Mouse (Mus musculus) embryonic facial prominence, embryonic 10.5 days (tissue): ENCODE data around the gene Bmpr1b. TPM values are rescaled to one million over a fixed set of nuclear protein-coding genes. Genes with fewer than 3 reads are reported as not detected.

Experiments
- DNase-seq: peaks from one replicate; pipeline ENCODE4 v3.0.0-alpha.2; 2017; ENCODE audit warnings: low spot score
- H3K27ac ChIP-seq: fragments of 300-500 bp; sonication (generic); replicated peaks from 2 replicates; pipeline ENCODE4 v1.5.1; 2016; ENCODE audit warnings: mild to moderate bottlenecking
- H3K27me3 ChIP-seq: fragments of 300-500 bp; sonication (generic); replicated peaks from 2 replicates; pipeline ENCODE4 v1.6.1; 2016; ENCODE audit warnings: low read depth, mild to moderate bottlenecking; ENCODE audit not compliant: poor library complexity, severe bottlenecking
- H3K36me3 ChIP-seq: fragments of 300-500 bp; sonication (generic); replicated peaks from 2 replicates; pipeline ENCODE4 v1.6.1; 2016; ENCODE audit warnings: mild to moderate bottlenecking, moderate library complexity
- H3K4me1 ChIP-seq: fragments of 300-500 bp; sonication (generic); 2 replicates; pipeline ENCODE4 v1.6.1; 2016
- H3K4me3 ChIP-seq: fragments of 300-500 bp; sonication (generic); 2 replicates; pipeline ENCODE4 v1.5.1; 2016; ENCODE audit warnings: mild to moderate bottlenecking, moderate library complexity
- H3K9me3 ChIP-seq: fragments of 300-500 bp; sonication (generic); 2 replicates; pipeline ENCODE4 v1.6.1; 2016; ENCODE audit warnings: mild to moderate bottlenecking
- WGBS: fragments of 180-500 bp; shearing (Covaris S2); methylation state at CpG from one replicate; pipeline ENCODE4 v1.1.7; 2016; 5-methylcytosine and 5-hydroxymethylcytosine counted together
- polyA plus RNA-seq: library from polyadenylated mRNA; unstranded; fragments of >200 nt; fragmentation: Nextera tagmentation; extraction: Ambion mirVana; gene quantifications from 2 replicates; pipeline ENCODE4 v1.2.1, GENCODE M21; 2016

Gene Bmpr1b
- polyA plus RNA-seq, 1 experiment from 2014 or later = 14.1 TPM

DNA sequence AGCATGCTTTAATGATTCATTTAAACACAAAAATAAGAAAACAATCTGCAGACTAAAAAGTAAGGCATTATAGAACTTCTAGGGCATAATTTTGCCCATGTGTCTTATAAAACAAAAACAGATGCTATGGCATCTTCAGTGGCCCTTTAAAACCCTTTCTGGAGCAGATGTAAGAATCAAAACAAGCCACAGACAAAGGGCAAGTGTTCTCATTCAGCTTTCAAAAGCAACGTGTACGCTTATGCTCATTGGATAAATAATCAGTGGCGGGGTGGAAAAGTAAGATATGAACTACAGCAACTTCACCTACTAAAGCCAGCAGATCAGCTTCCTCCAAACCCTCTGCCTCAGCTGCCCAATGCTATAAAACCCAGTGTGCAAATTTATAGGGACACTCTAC lies 249.6 kb downstream of the Bmpr1b start:
- H3K27ac ChIP-seq = peak overlapping the region; percentile 61
- H3K36me3 ChIP-seq = no peaks in the 10 kb centered on the region
- H3K9me3 ChIP-seq = no peaks in the 10 kb centered on the region
- 22% methylated on average over 3 of the region's 3 CpGs for WGBS
- peak; percentile 24 for DNase-seq
- peaks cover 58% of the 10 kb centered on the region for H3K4me1 ChIP-seq
- no peak overlapping the region for H3K4me3 ChIP-seq
- no peaks in the 10 kb centered on the region for H3K27me3 ChIP-seq

GRCm38 (mm10) chr3:141917166-141917565 lies 252.1 kb downstream of the Bmpr1b start:
- H3K9me3 ChIP-seq = no peaks in the 10 kb centered on the region
- 86% methylated on average over 4 of the region's 4 CpGs for WGBS
- no peak for DNase-seq
- H3K27me3 ChIP-seq = no peaks in the 10 kb centered on the region
- H3K4me3 ChIP-seq = no peak overlapping the region
- H3K4me1 ChIP-seq = peaks cover 46% of the 10 kb centered on the region
- H3K27ac ChIP-seq = no peak overlapping the region
- no peaks in the 10 kb centered on the region for H3K36me3 ChIP-seq

GRCm38 (mm10) chr3:141915995-141916394 lies 253.2 kb downstream of the Bmpr1b start:
- H3K36me3 ChIP-seq = no peaks in the 10 kb centered on the region
- H3K4me1 ChIP-seq = peaks cover 36% of the 10 kb centered on the region
- DNase-seq = no peak
- H3K9me3 ChIP-seq = no peaks in the 10 kb centered on the region
- no peak overlapping the region for H3K27ac ChIP-seq
- 74% methylated on average over 3 of the region's 3 CpGs for WGBS
- H3K27me3 ChIP-seq = no peaks in the 10 kb centered on the region
- no peak overlapping the region for H3K4me3 ChIP-seq

DNA sequence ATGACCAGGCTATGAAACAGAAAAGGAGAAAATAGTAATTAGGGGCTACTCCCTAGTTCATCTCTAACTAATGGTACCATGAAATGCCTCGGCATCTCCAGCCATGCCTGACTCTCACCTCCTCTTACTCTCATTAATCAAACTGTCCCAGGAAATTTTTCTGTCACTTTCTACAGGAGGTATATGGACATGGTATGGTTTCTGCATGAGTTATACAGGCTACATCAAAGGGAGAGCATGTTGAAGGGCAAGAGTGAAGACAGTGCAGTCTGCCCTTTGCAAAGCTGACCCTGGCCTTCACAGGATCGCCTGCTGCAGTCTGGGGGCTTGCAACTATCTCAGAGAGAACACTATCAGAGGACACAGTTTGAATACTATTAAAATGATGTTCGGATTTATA lies 254.6 kb downstream of the Bmpr1b start:
- H3K9me3 ChIP-seq = no peaks in the 10 kb centered on the region
- 84% methylated on average over 3 of the region's 3 CpGs for WGBS

GRCm38 (mm10) chr3:141909136-141909535 lies 260.1 kb downstream of the Bmpr1b start:
- no peak for DNase-seq
- 90% methylated on average over 2 of the region's 2 CpGs for WGBS
- H3K9me3 ChIP-seq = no peaks in the 10 kb centered on the region
- no peaks in the 10 kb centered on the region for H3K36me3 ChIP-seq
- no peak overlapping the region for H3K4me3 ChIP-seq
- H3K27ac ChIP-seq = no peak overlapping the region
- no peaks in the 10 kb centered on the region for H3K4me1 ChIP-seq
- H3K27me3 ChIP-seq = no peaks in the 10 kb centered on the region

More for the DNA sequence above, 254.6 kb downstream of the Bmpr1b start:
- peaks cover 22% of the 10 kb centered on the region for H3K4me1 ChIP-seq
- no peak overlapping the region for H3K27ac ChIP-seq
- no peaks in the 10 kb centered on the region for H3K27me3 ChIP-seq
- H3K4me3 ChIP-seq = no peak overlapping the region
- H3K36me3 ChIP-seq = no peaks in the 10 kb centered on the region
- no peak for DNase-seq

DNA sequence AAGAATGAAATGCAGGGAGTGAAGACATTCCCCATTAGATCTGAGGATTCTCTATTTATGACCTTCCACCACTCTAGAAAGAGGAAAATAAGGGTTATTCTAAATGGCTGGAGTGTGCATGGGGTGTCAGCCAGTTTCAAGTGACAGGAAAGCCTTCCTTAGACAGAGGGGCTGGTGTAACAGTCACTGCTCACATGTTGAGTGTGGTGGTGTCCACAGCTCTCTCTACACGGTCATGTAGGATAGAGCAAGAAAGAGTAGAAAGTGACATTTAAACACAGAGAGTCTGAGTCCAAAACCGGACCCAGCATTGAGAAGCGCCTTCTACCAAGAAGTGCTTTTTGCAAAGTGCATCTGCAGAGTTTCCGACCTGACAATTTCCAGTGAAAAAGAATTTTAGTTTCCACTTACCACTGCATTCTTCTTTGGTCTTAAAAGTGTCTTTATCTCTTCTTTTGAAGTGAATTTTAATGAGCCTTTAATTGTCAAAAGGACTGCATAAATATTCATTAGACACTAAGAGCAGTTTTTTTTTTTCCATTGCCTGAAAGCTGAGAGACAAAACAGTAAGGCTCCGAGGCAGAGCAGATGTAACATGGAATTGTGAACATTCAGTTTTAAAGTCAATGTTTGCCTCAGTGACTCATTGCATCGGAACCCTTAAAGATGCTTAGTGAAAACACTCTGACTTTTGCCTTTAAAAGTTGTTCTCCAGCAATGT lies 263.2 kb downstream of the Bmpr1b start:
- Histone ChIP-seq H3K27ac (no peak overlapping the region), H3K27me3 (no peaks in the 10 kb centered on the region), H3K36me3 (no peaks in the 10 kb centered on the region), H3K4me1 (no peaks in the 10 kb centered on the region), H3K9me3 (no peaks in the 10 kb centered on the region), H3K4me3 (no peak overlapping the region)
- WGBS = 80% methylated on average over 6 of the region's 6 CpGs
- DNase-seq = no peak

DNA sequence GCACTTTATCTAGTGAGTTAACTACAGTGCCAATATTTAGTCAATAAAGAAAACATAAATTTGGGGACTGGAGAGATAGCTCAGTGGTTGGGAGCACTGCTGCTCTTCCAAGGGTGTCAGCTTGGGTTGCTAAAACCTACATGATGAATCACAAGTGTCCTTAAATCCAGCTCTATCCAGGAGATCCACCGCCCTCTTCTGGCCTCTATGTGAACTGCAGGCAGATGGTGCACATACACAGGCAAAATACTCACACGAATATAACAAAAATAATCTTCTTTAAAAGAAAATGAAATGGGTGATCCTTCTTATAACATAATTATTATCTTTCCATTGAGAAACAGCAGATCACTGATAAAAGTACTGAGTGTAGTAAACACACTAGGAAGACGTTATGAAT lies 268.9 kb downstream of the Bmpr1b start:
- DNase-seq = no peak
- 0 out of 2 replicates have a peak, but pooled peaks cover 2% of the 10 kb centered on the region for H3K36me3 ChIP-seq
- peaks cover 32% of the 10 kb centered on the region for H3K4me1 ChIP-seq
- no peaks in the 10 kb centered on the region for H3K27me3 ChIP-seq
- no peak overlapping the region for H3K4me3 ChIP-seq
- H3K27ac ChIP-seq = no peak overlapping the region
- 88% methylated on average over 3 of the region's 3 CpGs for WGBS
- H3K9me3 ChIP-seq = 0 out of 2 replicates have a peak, but pooled peaks cover 3% of the 10 kb centered on the region

DNA sequence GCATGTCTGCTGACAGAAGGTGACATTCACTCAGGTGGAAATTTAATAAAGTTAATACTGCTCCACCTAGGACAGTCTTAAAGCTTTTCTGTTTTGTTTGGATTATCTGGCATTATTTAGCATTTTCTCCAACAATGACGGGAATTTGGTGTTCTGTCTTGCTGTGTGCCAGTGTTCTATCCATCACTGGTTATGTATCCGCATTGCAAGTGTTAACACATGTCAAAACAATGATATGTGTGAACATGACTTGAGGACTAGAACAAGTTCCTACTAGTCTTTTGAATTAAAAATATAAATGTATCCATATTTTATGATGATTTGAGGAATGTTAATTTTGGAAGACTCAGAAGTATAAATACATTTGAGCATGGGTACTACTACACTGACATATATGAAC lies 269.7 kb downstream of the Bmpr1b start:
- DNase-seq = no peak

GRCm38 (mm10) chr3:141897698-141898097 lies 271.5 kb downstream of the Bmpr1b start:
- H3K27ac ChIP-seq = no peak overlapping the region
- no peaks in the 10 kb centered on the region for H3K27me3 ChIP-seq
- H3K4me3 ChIP-seq = no peak overlapping the region
- 0 out of 2 replicates have a peak, but pooled peaks cover 2% of the 10 kb centered on the region for H3K36me3 ChIP-seq
- DNase-seq = no peak
- 81% methylated on average over 4 of the region's 4 CpGs for WGBS
- peaks cover 35% of the 10 kb centered on the region for H3K4me1 ChIP-seq
- 0 out of 2 replicates have a peak, but pooled peaks cover 3% of the 10 kb centered on the region for H3K9me3 ChIP-seq

More for the DNA sequence above, 269.7 kb downstream of the Bmpr1b start:
- no peak overlapping the region for H3K4me3 ChIP-seq
- H3K36me3 ChIP-seq = 0 out of 2 replicates have a peak, but pooled peaks cover 2% of the 10 kb centered on the region
- no peaks in the 10 kb centered on the region for H3K27me3 ChIP-seq
- H3K9me3 ChIP-seq = 0 out of 2 replicates have a peak, but pooled peaks cover 3% of the 10 kb centered on the region
- 86% methylated on average over 2 of the region's 2 CpGs for WGBS
- no peak overlapping the region for H3K27ac ChIP-seq
- H3K4me1 ChIP-seq = peaks cover 35% of the 10 kb centered on the region

GRCm38 (mm10) chr3:141896870-141897554 lies 272.2 kb downstream of the Bmpr1b start:
- H3K36me3 ChIP-seq = 0 out of 2 replicates have a peak, but pooled peaks cover 2% of the 10 kb centered on the region
- no peaks in the 10 kb centered on the region for H3K27me3 ChIP-seq
- 0 out of 2 replicates have a peak, but pooled peaks cover 3% of the 10 kb centered on the region for H3K9me3 ChIP-seq
- no peak for DNase-seq
- peaks cover 35% of the 10 kb centered on the region for H3K4me1 ChIP-seq
- H3K4me3 ChIP-seq = no peak overlapping the region
- peak overlapping the region; percentile 54; the same call in 1 of the 2 replicates for H3K27ac ChIP-seq
- WGBS = 23% methylated on average over 4 of the region's 4 CpGs

GRCm38 (mm10) chr3:141895096-141895495 lies 274.1 kb downstream of the Bmpr1b start:
- Histone ChIP-seq H3K27ac (no peak overlapping the region), H3K27me3 (no peaks in the 10 kb centered on the region), H3K9me3 (no peaks in the 10 kb centered on the region), H3K4me3 (no peak overlapping the region), H3K36me3 (no peaks in the 10 kb centered on the region), H3K4me1 (peaks cover 43% of the 10 kb centered on the region)
- no peak for DNase-seq
- 81% methylated on average over 5 of the region's 5 CpGs for WGBS

- H3K36me3 ChIP-seq = no peaks in the 10 kb centered on the region
- H3K4me1 ChIP-seq = peaks cover 11% of the 10 kb centered on the region
- DNase-seq = peak; percentile 23
- 38% methylated on average over 4 of the region's 4 CpGs for WGBS
- H3K27me3 ChIP-seq = no peaks in the 10 kb centered on the region
- H3K9me3 ChIP-seq = no peaks in the 10 kb centered on the region
- no peak overlapping the region for H3K27ac ChIP-seq
- H3K4me3 ChIP-seq = no peak overlapping the region
These were observed 278.6 kb downstream of the Bmpr1b start for GRCm38 (mm10) chr3:141890668-141891067.
